Mouse (Mus musculus): ENCODE data around the gene Cd4. TPM values are rescaled to one million over a fixed set of nuclear protein-coding genes. Genes with fewer than 3 reads are reported as not detected.
A peak's percentile ranks its signal among the peaks of the same experiment; 100 is the strongest.
"Not testable (repeated sequence)": the region's sequence is repeated elsewhere in the genome, so short reads cannot be mapped to it uniquely, and the experiment has no call there.

Gene Cd4
- polyA plus RNA-seq, 1 experiment = 682 TPM

- TF ChIP-seq POLR2A (IDR thresholded peaks at IDR 0.05; ENCODE audit: insufficient read depth, low read depth, low read length) (no peak), CTCF (IDR thresholded peaks at IDR 0.05; ENCODE audit: insufficient read depth, low read depth, low read length) (no peak)
- no peak overlapping the region for H3K27ac ChIP-seq (ENCODE audit: insufficient read depth, low read depth, low read length)
- 79% methylated on average over 8 of the region's 8 CpGs for WGBS
- 0 out of 2 replicates have a peak, but pooled peaks cover 4% of the 10 kb centered on the region for H3K4me1 ChIP-seq (ENCODE audit: control insufficient read depth, insufficient read depth, low read length)
- no peak overlapping the region for H3K4me3 ChIP-seq (ENCODE audit: insufficient read depth, low read depth, low read length)
Measured at GRCm38 (mm10) chr6:124850535-124850934, 37.5 kb downstream of the Cd4 start.

DNA sequence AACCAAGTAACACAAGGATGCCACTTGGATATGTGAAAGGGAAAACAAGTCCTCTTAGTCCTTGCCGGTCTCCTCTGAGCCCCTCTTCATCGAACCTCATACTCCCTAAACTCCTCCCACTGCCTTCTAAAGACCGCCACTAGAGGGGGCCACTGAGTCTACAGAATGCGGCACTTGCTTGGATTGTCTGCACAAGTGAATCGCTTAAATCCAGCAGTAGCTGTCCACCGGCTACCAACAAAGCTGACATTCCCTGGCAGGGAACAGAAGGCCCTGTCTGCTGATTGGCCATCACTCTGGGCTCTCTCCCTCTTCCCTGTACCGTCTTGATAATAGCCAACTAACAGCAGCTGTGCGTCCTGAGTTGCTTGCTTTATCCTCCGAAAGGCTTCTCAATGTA is 40.7 kb downstream of the Cd4 start:
- H3K4me3 ChIP-seq (ENCODE audit: insufficient read depth, low read depth, low read length) = no peak overlapping the region
- no peaks in the 10 kb centered on the region for H3K4me1 ChIP-seq (ENCODE audit: control insufficient read depth, insufficient read depth, low read length)
- 10% methylated on average over 9 of the region's 9 CpGs for WGBS
- peak; percentile 23; the same call in 1 of the 2 replicates for TF ChIP-seq CTCF (IDR thresholded peaks at IDR 0.05; ENCODE audit: insufficient read depth, low read depth, low read length)
- no peak for TF ChIP-seq POLR2A (IDR thresholded peaks at IDR 0.05; ENCODE audit: insufficient read depth, low read depth, low read length)
- H3K27ac ChIP-seq (ENCODE audit: insufficient read depth, low read depth, low read length) = no peak overlapping the region

DNA sequence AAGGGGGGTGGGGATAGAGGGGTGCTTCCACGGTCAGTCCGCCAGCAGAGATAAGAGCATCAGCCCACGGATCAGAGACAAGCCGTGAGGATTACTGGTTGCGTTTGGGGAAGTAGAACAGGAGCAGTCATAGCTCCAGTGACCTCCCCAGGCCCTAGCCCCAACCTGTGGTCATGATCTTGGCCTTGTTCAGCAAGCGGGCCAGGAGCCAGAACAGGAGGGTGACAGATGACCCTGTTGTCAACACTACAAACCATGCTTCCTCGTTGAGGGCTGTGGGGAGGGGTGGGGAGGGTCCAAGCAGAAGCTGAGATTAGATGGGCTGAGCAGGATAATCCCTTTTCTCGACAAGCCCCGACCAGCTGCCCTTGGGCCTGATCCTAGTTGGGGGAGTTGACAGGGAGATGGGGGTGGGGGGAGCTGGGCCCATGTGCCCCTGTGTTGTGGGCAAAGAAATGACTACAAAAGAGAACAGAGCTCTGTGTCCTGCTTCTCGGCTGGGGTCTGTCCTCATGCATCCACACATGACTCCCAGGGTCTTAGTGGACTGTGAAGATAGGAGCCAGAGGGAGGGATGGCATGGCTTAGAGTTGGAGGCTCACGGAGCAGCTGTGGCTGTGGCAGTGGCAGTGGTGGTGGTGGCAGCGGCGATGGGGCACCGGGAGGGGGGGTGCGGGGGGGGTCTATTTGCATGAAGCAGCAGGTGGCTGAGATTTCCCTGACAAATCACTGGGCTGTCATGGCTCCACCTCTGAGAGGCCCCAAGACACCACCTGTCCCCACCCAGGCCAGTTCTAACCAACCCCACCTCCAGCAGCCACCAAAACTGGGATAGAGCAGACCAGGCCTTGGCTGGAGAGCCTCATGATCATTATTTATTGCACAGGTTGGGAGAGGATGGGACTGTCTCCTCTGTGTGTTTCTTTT is 47.5 kb downstream of the Cd4 start, which contains the start of gene Gnb3:
Gnb3 (minus strand) TSS at position 35 of the 927 bp plus-strand sequence.
- Histone ChIP-seq H3K4me3 (ENCODE audit: insufficient read depth, low read depth, low read length) (no peak within 1 kb of the TSS), H3K27ac (ENCODE audit: insufficient read depth, low read depth, low read length) (no peak within 1 kb of the TSS), H3K4me1 (ENCODE audit: control insufficient read depth, insufficient read depth, low read length) (no peaks in the 10 kb centered on the region)
- WGBS = 42% methylated on average over 15 of the region's 15 CpGs
- TF ChIP-seq CTCF (IDR thresholded peaks at IDR 0.05; ENCODE audit: insufficient read depth, low read depth, low read length) (no peak), POLR2A (IDR thresholded peaks at IDR 0.05; ENCODE audit: insufficient read depth, low read depth, low read length) (no peak)

DNA sequence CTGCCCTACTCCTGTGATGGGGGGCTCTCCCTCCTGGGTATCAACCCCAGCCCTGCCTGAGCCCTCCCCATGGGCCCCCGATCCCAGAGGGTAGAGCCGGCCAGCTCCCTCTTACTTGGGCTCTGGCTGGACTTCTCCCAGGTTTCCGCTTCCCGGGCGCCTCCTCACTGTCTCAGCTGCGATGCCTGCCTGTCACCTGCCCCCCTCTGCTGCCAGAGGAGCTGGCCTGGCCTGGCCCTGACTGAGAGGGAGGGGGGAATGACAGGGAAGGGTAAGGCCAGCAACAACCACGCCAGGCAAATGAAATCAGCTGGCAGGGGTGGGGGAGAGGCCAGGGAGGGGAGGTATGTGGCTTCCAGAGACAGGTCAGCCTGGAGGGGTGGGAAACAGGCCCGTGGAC is 48.2 kb downstream of the Cd4 start:
- Histone ChIP-seq H3K27ac (ENCODE audit: insufficient read depth, low read depth, low read length) (no peak overlapping the region), H3K4me1 (ENCODE audit: control insufficient read depth, insufficient read depth, low read length) (no peaks in the 10 kb centered on the region), H3K4me3 (ENCODE audit: insufficient read depth, low read depth, low read length) (no peak overlapping the region)
- no peak for TF ChIP-seq CTCF (IDR thresholded peaks at IDR 0.05; ENCODE audit: insufficient read depth, low read depth, low read length)
- TF ChIP-seq POLR2A (IDR thresholded peaks at IDR 0.05; ENCODE audit: insufficient read depth, low read depth, low read length) = no peak
- 27% methylated on average over 8 of the region's 8 CpGs for WGBS

DNA sequence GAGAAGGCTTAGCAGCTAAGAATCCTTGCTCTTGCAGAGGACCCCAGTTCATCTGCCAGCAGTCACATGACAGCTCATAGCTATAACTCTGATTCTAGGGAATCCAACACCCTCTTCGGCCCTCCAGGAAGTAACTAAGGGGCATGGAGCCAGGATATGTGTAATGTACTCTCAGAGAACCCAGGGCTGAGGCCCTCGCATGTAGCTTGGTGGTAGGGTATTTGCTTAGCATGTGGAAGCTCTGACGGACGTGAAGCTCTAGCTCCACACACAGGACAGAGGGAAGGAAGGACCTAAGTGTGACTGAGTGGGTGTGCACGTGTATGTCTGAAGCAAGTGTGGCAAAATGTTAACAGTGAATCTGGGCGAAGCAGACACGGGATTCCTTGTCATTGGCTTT is 51.6 kb downstream of the Cd4 start:
- 78% methylated on average over 7 of the region's 7 CpGs for WGBS
- Histone ChIP-seq H3K4me3 (ENCODE audit: insufficient read depth, low read depth, low read length) (no peak overlapping the region), H3K27ac (ENCODE audit: insufficient read depth, low read depth, low read length) (no peak overlapping the region), H3K4me1 (ENCODE audit: control insufficient read depth, insufficient read depth, low read length) (no peaks in the 10 kb centered on the region)
- TF ChIP-seq CTCF (IDR thresholded peaks at IDR 0.05; ENCODE audit: insufficient read depth, low read depth, low read length) (no peak), POLR2A (IDR thresholded peaks at IDR 0.05; ENCODE audit: insufficient read depth, low read depth, low read length) (no peak)

- Histone ChIP-seq H3K27ac (ENCODE audit: insufficient read depth, low read depth, low read length) (no peak overlapping the region), H3K4me1 (ENCODE audit: control insufficient read depth, insufficient read depth, low read length) (no peaks in the 10 kb centered on the region), H3K4me3 (ENCODE audit: insufficient read depth, low read depth, low read length) (no peak overlapping the region)
- WGBS = 84% methylated on average over 10 of the region's 10 CpGs
- no peak for TF ChIP-seq CTCF (IDR thresholded peaks at IDR 0.05; ENCODE audit: insufficient read depth, low read depth, low read length)
- no peak for TF ChIP-seq POLR2A (IDR thresholded peaks at IDR 0.05; ENCODE audit: insufficient read depth, low read depth, low read length)
Measured at GRCm38 (mm10) chr6:124835531-124835930, 52.5 kb downstream of the Cd4 start.

- peaks cover 5% of the 10 kb centered on the region for H3K4me1 ChIP-seq (ENCODE audit: control insufficient read depth, insufficient read depth, low read length)
- H3K4me3 ChIP-seq (ENCODE audit: insufficient read depth, low read depth, low read length) = no peak overlapping the region
- no peak for TF ChIP-seq CTCF (IDR thresholded peaks at IDR 0.05; ENCODE audit: insufficient read depth, low read depth, low read length)
- no peak for TF ChIP-seq POLR2A (IDR thresholded peaks at IDR 0.05; ENCODE audit: insufficient read depth, low read depth, low read length)
- H3K27ac ChIP-seq (ENCODE audit: insufficient read depth, low read depth, low read length) = no peak overlapping the region
- 88% methylated on average over 6 of the region's 6 CpGs for WGBS
Measured at GRCm38 (mm10) chr6:124834512-124835081, 53.4 kb downstream of the Cd4 start.

GRCm38 (mm10) chr6:124831649-124832048 is 56.4 kb downstream of the Cd4 start:
- Histone ChIP-seq H3K4me1 (ENCODE audit: control insufficient read depth, insufficient read depth, low read length) (peaks cover 11% of the 10 kb centered on the region), H3K4me3 (ENCODE audit: insufficient read depth, low read depth, low read length) (no peak overlapping the region), H3K27ac (ENCODE audit: insufficient read depth, low read depth, low read length) (no peak overlapping the region)
- 86% methylated on average over 8 of the region's 8 CpGs for WGBS
- no peak for TF ChIP-seq CTCF (IDR thresholded peaks at IDR 0.05; ENCODE audit: insufficient read depth, low read depth, low read length)

DNA sequence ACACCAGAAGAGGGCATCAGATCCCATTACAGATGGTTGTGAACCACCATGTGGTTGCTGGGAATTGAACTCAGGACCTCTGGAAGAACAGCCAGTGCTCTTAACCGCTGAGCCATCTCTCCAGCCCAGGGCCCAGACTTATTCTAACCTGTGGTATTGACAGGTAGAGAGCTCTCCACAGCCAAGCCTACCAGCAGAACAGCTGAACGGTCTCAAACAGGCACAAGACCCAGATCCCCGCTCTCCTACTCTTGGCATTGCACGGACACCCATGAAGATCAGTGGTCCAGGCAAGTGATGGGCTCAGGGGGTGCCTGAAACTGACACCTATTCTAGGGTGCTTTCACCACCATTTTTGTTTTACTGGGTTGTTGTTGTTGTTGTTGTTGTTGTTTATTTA is 56.8 kb downstream of the Cd4 start:
- H3K27ac ChIP-seq (ENCODE audit: insufficient read depth, low read depth, low read length); H3K4me3 ChIP-seq (ENCODE audit: insufficient read depth, low read depth, low read length): not testable (repeated sequence)
- 92% methylated on average over 4 of the region's 4 CpGs for WGBS
- H3K4me1 ChIP-seq (ENCODE audit: control insufficient read depth, insufficient read depth, low read length) = peaks cover 11% of the 10 kb centered on the region
